Mouse (Mus musculus) forebrain, embryonic 12.5 days (tissue): ENCODE data around the gene Igf1r. TPM values are rescaled to one million over a fixed set of nuclear protein-coding genes. Genes with fewer than 3 reads are reported as not detected.

ENCODE experiments used
- ATAC-seq: fragments of 200-750 bp; cut with Nextera tagmentation; 2 replicates; pipeline ENCODE4 v1.8.0; 2017; ENCODE audit warnings: moderate TSS enrichment; ENCODE audit not compliant: low FRiP score
- H3K27ac ChIP-seq: fragments of 300-500 bp; sonication (generic); 2 replicates; pipeline ENCODE4 v1.5.1; 2016; ENCODE audit warnings: mild to moderate bottlenecking
- H3K27me3 ChIP-seq: fragments of 300-500 bp; sonication (generic); 2 replicates; pipeline ENCODE4 v1.6.1; 2016; ENCODE audit warnings: mild to moderate bottlenecking
- H3K36me3 ChIP-seq: fragments of 300-500 bp; sonication (generic); replicated peaks from 2 replicates; pipeline ENCODE4 v1.6.1; 2016; ENCODE audit warnings: mild to moderate bottlenecking
- H3K4me1 ChIP-seq: fragments of 300-500 bp; sonication (generic); 2 replicates; pipeline ENCODE4 v1.6.1; 2016
- H3K4me2 ChIP-seq: fragments of 300-500 bp; sonication (generic); 2 replicates; pipeline ENCODE4 v1.6.1; 2016; ENCODE audit warnings: mild to moderate bottlenecking, moderate library complexity
- H3K4me3 ChIP-seq: fragments of 300-500 bp; sonication (generic); replicated peaks from 2 replicates; pipeline ENCODE4 v1.5.1; 2016; ENCODE audit warnings: mild to moderate bottlenecking
- H3K9ac ChIP-seq: fragments of 300-500 bp; sonication (generic); 2 replicates; pipeline ENCODE4 v1.6.1; 2016; ENCODE audit warnings: mild to moderate bottlenecking
- H3K9me3 ChIP-seq: fragments of 300-500 bp; sonication (generic); 2 replicates; pipeline ENCODE4 v1.6.1; 2016
- WGBS: fragments of 180-500 bp; shearing (Covaris S2); methylation state at CpG from one replicate; pipeline ENCODE4 v1.1.7; 2016; 5-methylcytosine and 5-hydroxymethylcytosine counted together
- polyA plus RNA-seq: library from polyadenylated mRNA; unstranded; fragments of >200 nt; fragmentation: Nextera tagmentation; extraction: Ambion mirVana; gene quantifications from 2 replicates; pipeline ENCODE4 v1.2.1, GENCODE M21; 2016

Gene Igf1r
- 29.0 and 36.1 TPM in 2 replicates for polyA plus RNA-seq

GRCm38 (mm10) chr7:67952777-67953700 is at the start of gene Igf1r:
Igf1r (plus strand) TSS chr7:67952827.
- no peak for ATAC-seq
- Histone ChIP-seq H3K27ac (peak within 1 kb of the TSS; percentile 100), H3K27me3 (no peaks in the 10 kb centered on the region), H3K4me1 (peaks cover 36% of the 10 kb centered on the region), H3K9me3 (no peaks in the 10 kb centered on the region), H3K4me3 (peak within 1 kb of the TSS; percentile 92), H3K4me2 (peak within 1 kb of the TSS; percentile 99), H3K9ac (peak within 1 kb of the TSS; percentile 96), H3K36me3 (no peaks in the 10 kb centered on the region)
- WGBS = under 1% methylated on average over 55 of the region's 62 CpGs

GRCm38 (mm10) chr7:67906358-67906757 is 46.3 kb upstream of the Igf1r start:
- Histone ChIP-seq H3K4me2 (no peak overlapping the region), H3K27ac (no peak overlapping the region), H3K4me1 (peaks cover 6% of the 10 kb centered on the region), H3K9ac (no peak overlapping the region), H3K36me3 (no peaks in the 10 kb centered on the region), H3K4me3 (no peak overlapping the region), H3K9me3 (no peaks in the 10 kb centered on the region), H3K27me3 (no peaks in the 10 kb centered on the region)
- 94% methylated on average over 2 of the region's 2 CpGs for WGBS
- no peak for ATAC-seq

- Histone ChIP-seq H3K27me3 (no peaks in the 10 kb centered on the region), H3K4me3 (no peak overlapping the region), H3K4me1 (peaks cover 6% of the 10 kb centered on the region), H3K27ac (no peak overlapping the region), H3K9ac (no peak overlapping the region), H3K9me3 (no peaks in the 10 kb centered on the region), H3K36me3 (no peaks in the 10 kb centered on the region), H3K4me2 (no peak overlapping the region)
- ATAC-seq = no peak
- 86% methylated on average over 9 of the region's 9 CpGs for WGBS
These were observed 44.7 kb upstream of the Igf1r start for GRCm38 (mm10) chr7:67907786-67908400.

GRCm38 (mm10) chr7:67910528-67910927 is 42.1 kb upstream of the Igf1r start:
- no peak overlapping the region for H3K9ac ChIP-seq
- H3K27me3 ChIP-seq = no peaks in the 10 kb centered on the region
- no peak overlapping the region for H3K4me3 ChIP-seq
- no peaks in the 10 kb centered on the region for H3K36me3 ChIP-seq
- whole genome bisulfite sequencing = 18% methylated on average over 10 of the region's 10 CpGs
- ATAC-seq = no peak
- peak overlapping the region; percentile 34 for H3K4me2 ChIP-seq
- no peak overlapping the region for H3K27ac ChIP-seq
- peaks cover 6% of the 10 kb centered on the region for H3K4me1 ChIP-seq
- no peaks in the 10 kb centered on the region for H3K9me3 ChIP-seq

GRCm38 (mm10) chr7:67910947-67911346 is 41.7 kb upstream of the Igf1r start:
- Histone ChIP-seq H3K36me3 (no peaks in the 10 kb centered on the region), H3K4me3 (no peak overlapping the region), H3K4me1 (peaks cover 6% of the 10 kb centered on the region), H3K4me2 (peak overlapping the region; percentile 34), H3K9me3 (no peaks in the 10 kb centered on the region), H3K9ac (no peak overlapping the region), H3K27me3 (no peaks in the 10 kb centered on the region), H3K27ac (peak overlapping the region; percentile 36; the same call in 1 of the 2 replicates)
- WGBS = 18% methylated on average over 3 of the region's 3 CpGs
- 0 out of 2 replicates have a peak, but pooled peaks have one; percentile 41 for ATAC-seq

- no peak overlapping the region for H3K9ac ChIP-seq
- H3K4me2 ChIP-seq = no peak overlapping the region
- no peaks in the 10 kb centered on the region for H3K27me3 ChIP-seq
- no peaks in the 10 kb centered on the region for H3K36me3 ChIP-seq
- no peak overlapping the region for H3K27ac ChIP-seq
- ATAC-seq = no peak
- H3K9me3 ChIP-seq = no peaks in the 10 kb centered on the region
- peaks cover 6% of the 10 kb centered on the region for H3K4me1 ChIP-seq
- no peak overlapping the region for H3K4me3 ChIP-seq
- WGBS = 66% methylated on average over 6 of the region's 6 CpGs
These were observed 40.8 kb upstream of the Igf1r start for GRCm38 (mm10) chr7:67911841-67912240.

GRCm38 (mm10) chr7:67916960-67917359 is 35.7 kb upstream of the Igf1r start:
- no peak overlapping the region for H3K4me2 ChIP-seq
- H3K4me3 ChIP-seq = no peak overlapping the region
- no peak overlapping the region for H3K9ac ChIP-seq
- no peaks in the 10 kb centered on the region for H3K27me3 ChIP-seq
- no peaks in the 10 kb centered on the region for H3K4me1 ChIP-seq
- no peak for ATAC-seq
- no peaks in the 10 kb centered on the region for H3K9me3 ChIP-seq
- no peak overlapping the region for H3K27ac ChIP-seq
- H3K36me3 ChIP-seq = no peaks in the 10 kb centered on the region
- WGBS = 84% methylated on average over 8 of the region's 8 CpGs

GRCm38 (mm10) chr7:67917753-67918152 is 34.9 kb upstream of the Igf1r start:
- ATAC-seq = no peak
- Histone ChIP-seq H3K9me3 (no peaks in the 10 kb centered on the region), H3K36me3 (no peaks in the 10 kb centered on the region), H3K27ac (no peak overlapping the region), H3K27me3 (no peaks in the 10 kb centered on the region), H3K4me2 (no peak overlapping the region), H3K4me1 (no peaks in the 10 kb centered on the region), H3K4me3 (no peak overlapping the region), H3K9ac (no peak overlapping the region)
- WGBS = 90% methylated on average over 2 of the region's 2 CpGs

GRCm38 (mm10) chr7:67919467-67919866 is 33.2 kb upstream of the Igf1r start:
- WGBS = 74% methylated on average over 3 of the region's 3 CpGs
- no peak overlapping the region for H3K4me3 ChIP-seq
- no peak overlapping the region for H3K9ac ChIP-seq
- no peaks in the 10 kb centered on the region for H3K36me3 ChIP-seq
- no peaks in the 10 kb centered on the region for H3K9me3 ChIP-seq
- H3K4me1 ChIP-seq = no peaks in the 10 kb centered on the region
- H3K4me2 ChIP-seq = no peak overlapping the region
- no peaks in the 10 kb centered on the region for H3K27me3 ChIP-seq
- no peak overlapping the region for H3K27ac ChIP-seq
- ATAC-seq = no peak

- Histone ChIP-seq H3K4me1 (no peaks in the 10 kb centered on the region), H3K4me2 (no peak overlapping the region), H3K36me3 (no peaks in the 10 kb centered on the region), H3K27me3 (no peaks in the 10 kb centered on the region), H3K4me3 (no peak overlapping the region), H3K9ac (no peak overlapping the region), H3K9me3 (no peaks in the 10 kb centered on the region), H3K27ac (no peak overlapping the region)
- no peak for ATAC-seq
- 81% methylated on average over 2 of the region's 2 CpGs for WGBS
These were observed 28.4 kb upstream of the Igf1r start for GRCm38 (mm10) chr7:67924215-67924614.

- no peaks in the 10 kb centered on the region for H3K36me3 ChIP-seq
- no peak overlapping the region for H3K27ac ChIP-seq
- no peaks in the 10 kb centered on the region for H3K9me3 ChIP-seq
- no peak overlapping the region for H3K4me3 ChIP-seq
- H3K27me3 ChIP-seq = no peaks in the 10 kb centered on the region
- H3K4me1 ChIP-seq = no peaks in the 10 kb centered on the region
- H3K4me2 ChIP-seq = no peak overlapping the region
- ATAC-seq = no peak
- H3K9ac ChIP-seq = no peak overlapping the region
- WGBS = 84% methylated on average over 3 of the region's 3 CpGs
These were observed 22.5 kb upstream of the Igf1r start for GRCm38 (mm10) chr7:67930132-67930531.

GRCm38 (mm10) chr7:67936801-67937200 is 15.8 kb upstream of the Igf1r start:
- Histone ChIP-seq H3K9me3 (no peaks in the 10 kb centered on the region), H3K36me3 (no peaks in the 10 kb centered on the region), H3K4me2 (no peak overlapping the region), H3K9ac (no peak overlapping the region), H3K27ac (no peak overlapping the region), H3K4me3 (no peak overlapping the region), H3K27me3 (no peaks in the 10 kb centered on the region), H3K4me1 (no peaks in the 10 kb centered on the region)
- 87% methylated on average over 7 of the region's 7 CpGs for WGBS
- no peak for ATAC-seq
